Mouse (Mus musculus): ENCODE data around the gene Ifna1.
"Not testable (repeated sequence)": the region's sequence is repeated elsewhere in the genome, so short reads cannot be mapped to it uniquely, and the experiment has no call there.

Ifna1 gene

GRCm38 (mm10) chr4:88849698-88850097, at the start of gene Ifna1:
TSS of gene Ifna1 (plus strand) at chr4:88850087.
- DNase-seq (ENCODE audit: low read depth, low spot score) = no peak

GRCm38 (mm10) chr4:88802954-88803353, 46.9 kb upstream of the Ifna1 start, which contains the start of gene Gm13287:
TSS of gene Gm13287 (plus strand) at chr4:88803254.
- not testable (repeated sequence) for DNase-seq (ENCODE audit: low read depth, low spot score)

DNA sequence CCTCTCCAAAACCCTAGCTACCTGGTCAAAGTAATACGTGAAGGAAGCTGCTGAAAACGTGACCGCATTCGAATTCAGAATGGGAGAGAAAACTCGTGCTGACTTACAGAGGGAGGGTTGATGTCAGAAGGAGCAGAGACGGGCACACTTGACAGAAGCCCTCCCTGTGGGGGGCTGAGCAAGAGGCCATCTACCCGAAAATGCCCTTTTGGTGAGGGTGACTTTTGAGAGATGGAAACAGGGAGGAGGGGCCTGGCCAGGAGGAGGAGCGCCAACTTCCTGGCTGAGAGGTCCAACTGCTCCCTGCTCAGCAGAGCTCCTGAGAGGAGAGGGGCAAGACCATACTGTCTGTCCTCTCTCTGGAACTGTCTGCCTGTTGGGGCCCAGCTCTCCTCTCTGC, 44.7 kb upstream of the Ifna1 start, which contains the start of gene Gm13288:
Gm13288 (plus strand) TSS at position 301 of the 400 bp plus-strand sequence.
- not testable (repeated sequence) for DNase-seq (ENCODE audit: low read depth, low spot score)

DNA sequence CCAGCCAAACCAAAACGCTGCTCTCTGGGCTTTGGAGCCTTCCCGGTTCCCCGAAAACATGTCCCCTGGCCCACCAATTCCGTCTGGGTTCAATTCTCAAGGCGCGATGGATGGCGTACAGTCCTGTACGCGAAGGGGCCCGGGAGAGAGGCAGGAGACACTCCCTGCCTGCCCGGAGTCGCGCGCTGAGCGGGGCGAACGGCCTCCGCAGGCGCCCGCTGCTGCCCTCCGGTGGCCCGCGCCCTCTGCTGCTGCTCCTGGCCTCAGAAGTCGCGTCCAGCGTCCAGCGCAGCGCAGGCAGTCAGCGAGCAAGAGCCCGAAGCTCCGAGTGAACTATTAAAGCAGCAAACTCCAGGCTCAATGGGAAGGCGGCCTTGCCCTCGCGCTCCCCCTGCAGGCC, 44.1 kb upstream of the Ifna1 start:
- not testable (repeated sequence) for DNase-seq (ENCODE audit: low read depth, low spot score)

DNA sequence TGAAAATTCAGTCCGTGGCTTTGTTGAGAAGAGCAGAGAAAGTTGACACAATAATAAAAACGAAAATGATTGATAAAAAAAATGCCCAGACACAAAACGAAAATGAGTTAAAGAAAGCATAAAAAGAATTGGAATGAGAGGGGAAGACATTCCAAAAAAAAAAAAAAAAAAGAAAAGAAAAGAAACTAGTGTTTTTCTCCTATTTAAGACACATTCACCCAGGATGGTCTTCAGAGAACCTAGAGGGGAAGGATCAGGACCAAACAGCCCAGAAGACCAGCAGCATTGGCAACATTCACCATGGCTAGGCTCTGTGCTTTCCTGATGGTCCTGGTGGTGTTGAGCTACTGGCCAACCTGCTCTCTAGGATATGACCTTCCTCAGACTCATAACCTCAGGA, 34.0 kb upstream of the Ifna1 start, which contains the start of gene Ifna7:
Ifna7 (plus strand) TSS at position 301 of the 400 bp plus-strand sequence.
- DNase-seq (ENCODE audit: low read depth, low spot score) = no peak

DNA sequence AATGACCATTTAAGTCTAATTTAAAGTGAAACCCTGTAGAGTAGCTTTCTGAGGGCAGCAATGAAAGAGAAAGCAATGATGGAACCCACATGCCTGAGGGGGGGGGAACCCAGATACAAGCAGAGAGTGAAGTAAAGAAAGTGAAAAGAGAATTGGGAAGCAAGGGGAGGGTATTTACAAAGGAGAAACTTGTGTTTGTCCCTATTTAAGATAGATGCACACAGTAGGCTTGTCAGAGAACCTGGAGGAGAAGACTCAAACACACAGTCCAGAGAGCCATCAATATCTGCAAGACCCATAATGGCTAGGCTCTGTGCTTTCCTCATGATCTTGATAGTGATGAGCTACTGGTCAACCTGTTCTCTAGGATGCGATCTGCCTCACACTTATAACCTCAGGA, 30.2 kb upstream of the Ifna1 start, which contains the start of gene Ifna11:
Ifna11 (plus strand) TSS at position 301 of the 400 bp plus-strand sequence.
- no peak for DNase-seq (ENCODE audit: low read depth, low spot score)

DNA sequence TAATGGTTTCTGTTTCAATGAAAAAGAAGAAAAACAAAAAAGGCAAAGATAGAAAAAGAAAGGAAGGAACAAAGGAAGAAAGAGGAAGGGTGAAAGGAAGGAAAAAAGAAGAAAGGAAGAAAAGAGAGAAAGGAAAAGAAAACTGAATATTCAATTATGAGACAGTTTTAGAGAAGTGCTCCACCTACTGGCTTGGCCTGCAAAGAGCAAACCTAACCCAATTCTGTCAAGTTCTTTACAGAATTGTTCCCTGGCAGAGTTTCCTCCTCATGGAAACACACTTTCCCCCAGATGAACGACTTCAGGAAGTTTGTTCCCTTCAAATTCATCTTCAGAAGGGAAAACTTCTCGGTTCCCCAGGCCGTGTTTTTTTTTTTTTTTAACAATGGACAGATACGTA, 26.9 kb upstream of the Ifna1 start:
- no peak for DNase-seq (ENCODE audit: low read depth, low spot score)

GRCm38 (mm10) chr4:88827116-88827515, 22.8 kb upstream of the Ifna1 start, which contains the start of gene Ifna6:
TSS of gene Ifna6 (plus strand) at chr4:88827416.
- DNase-seq (ENCODE audit: low read depth, low spot score) = not testable (repeated sequence)

GRCm38 (mm10) chr4:88830523-88830922, 19.4 kb upstream of the Ifna1 start:
- DNase-seq (ENCODE audit: low read depth, low spot score) = no peak

DNA sequence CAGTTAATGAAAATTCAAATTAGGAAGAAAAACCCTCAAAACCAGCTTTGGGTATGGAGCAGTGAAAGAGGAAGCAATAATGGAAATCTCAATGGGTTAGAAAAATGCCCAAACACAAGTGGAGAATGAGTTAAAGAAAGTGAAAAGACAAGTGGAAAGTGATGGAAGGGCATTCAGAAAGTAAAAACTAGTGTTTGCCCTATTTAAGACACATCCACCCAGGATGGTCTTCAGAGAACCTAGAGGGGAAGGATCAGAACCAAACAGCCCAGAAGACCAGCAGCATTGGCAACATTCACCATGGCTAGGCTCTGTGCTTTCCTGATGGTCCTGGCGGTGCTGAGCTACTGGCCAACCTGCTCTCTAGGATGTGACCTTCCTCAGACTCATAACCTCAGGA, 14.7 kb upstream of the Ifna1 start, which contains the start of gene Ifna5:
Ifna5 (plus strand) TSS at position 301 of the 400 bp plus-strand sequence.
- not testable (repeated sequence) for DNase-seq (ENCODE audit: low read depth, low spot score)

GRCm38 (mm10) chr4:88838828-88839227, 11.1 kb upstream of the Ifna1 start:
- no peak for DNase-seq (ENCODE audit: low read depth, low spot score)

GRCm38 (mm10) chr4:88840058-88840457, 9.8 kb upstream of the Ifna1 start:
- DNase-seq (ENCODE audit: low read depth, low spot score) = no peak

- no peak for DNase-seq (ENCODE audit: low read depth, low spot score)
Measured at GRCm38 (mm10) chr4:88841438-88841911, 8.4 kb upstream of the Ifna1 start, which contains the start of gene Ifna4. TSS of gene Ifna4 (plus strand) at chr4:88841861.

- no peak for DNase-seq (ENCODE audit: low read depth, low spot score)
Measured at GRCm38 (mm10) chr4:88845334-88845733, 4.6 kb upstream of the Ifna1 start.

DNA sequence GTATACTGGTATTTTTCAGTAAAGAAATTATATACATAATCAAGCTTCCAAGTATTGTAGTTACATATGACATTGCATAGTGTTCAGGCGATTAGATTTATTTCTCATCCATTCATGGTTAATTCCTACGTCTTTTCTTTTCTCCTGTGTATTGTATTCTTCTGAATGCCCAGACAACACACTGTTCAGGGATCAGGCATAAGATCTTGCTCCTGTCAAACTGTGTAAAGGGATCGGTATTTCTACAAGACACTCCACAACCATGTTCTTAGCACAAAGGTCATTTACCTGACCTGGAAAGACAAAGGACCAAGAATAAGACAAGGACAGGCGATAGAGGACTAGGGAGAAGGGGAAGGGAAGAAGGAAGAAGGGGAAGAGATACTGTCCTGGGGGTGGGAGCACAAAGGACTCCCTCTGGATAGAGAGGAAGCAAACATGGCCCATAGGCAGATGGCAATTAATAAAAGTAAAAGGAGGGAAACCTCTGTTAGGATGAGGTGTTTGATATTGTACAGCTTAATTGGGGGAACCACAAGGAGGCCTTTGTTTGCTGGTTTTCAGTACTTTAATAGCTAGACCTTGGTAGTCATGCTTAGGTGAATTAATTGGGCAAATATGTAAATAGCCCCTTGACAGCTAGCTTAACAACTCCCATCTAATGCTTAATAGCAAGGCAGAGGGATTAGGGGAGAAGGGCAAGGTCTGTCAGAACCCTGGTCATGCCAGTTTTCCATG, 1.3 kb downstream of the Ifna1 start:
- no peak for DNase-seq (ENCODE audit: low read depth, low spot score)

- DNase-seq (ENCODE audit: low read depth, low spot score) = no peak
Measured at GRCm38 (mm10) chr4:88859214-88859613, 9.3 kb downstream of the Ifna1 start.

DNA sequence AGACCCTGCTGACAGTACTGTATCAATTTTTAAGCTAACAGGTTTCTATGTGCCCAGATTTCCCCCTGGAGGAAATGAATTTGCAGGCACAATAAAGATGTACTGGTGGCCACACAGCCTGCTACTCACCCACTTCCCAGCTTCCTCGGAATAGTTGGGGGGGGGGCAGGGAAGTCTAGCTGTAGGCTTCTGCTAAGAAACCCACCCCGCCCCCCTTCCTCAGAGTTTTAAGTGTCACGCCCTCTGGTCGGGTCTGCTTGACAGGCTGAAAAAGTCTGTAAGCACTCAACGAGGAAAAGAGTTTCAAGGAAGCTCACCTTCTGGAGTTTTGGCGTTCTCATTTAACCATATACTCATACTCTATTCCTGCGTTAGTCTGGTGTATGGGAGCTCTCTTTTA, 13.4 kb downstream of the Ifna1 start:
- no peak for DNase-seq (ENCODE audit: low read depth, low spot score)

DNA sequence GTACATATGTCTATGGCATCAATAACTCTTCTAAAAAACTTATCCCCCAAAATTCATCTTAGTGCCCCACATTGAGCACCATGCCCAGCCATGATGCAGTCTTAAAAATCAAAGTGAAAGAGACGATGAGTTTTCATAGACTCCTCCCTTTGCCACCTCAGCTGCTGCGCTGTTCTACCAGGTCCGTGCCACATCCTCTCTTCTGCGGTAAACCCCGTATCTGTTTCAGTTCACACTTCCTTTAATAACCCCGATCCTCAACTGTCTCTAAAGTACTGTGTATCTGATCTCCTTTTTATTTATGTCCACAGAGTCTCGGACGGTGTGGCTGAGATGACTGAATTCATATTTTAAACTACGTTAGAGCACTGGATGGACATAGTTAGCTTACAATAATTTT, 14.7 kb downstream of the Ifna1 start:
- DNase-seq (ENCODE audit: low read depth, low spot score) = peak; percentile 19

- DNase-seq (ENCODE audit: low read depth, low spot score) = no peak
Measured at GRCm38 (mm10) chr4:88865011-88865569, 15.2 kb downstream of the Ifna1 start.

GRCm38 (mm10) chr4:88867366-88867925, 17.6 kb downstream of the Ifna1 start:
- peak; percentile 34 for DNase-seq (ENCODE audit: low read depth, low spot score)

DNA sequence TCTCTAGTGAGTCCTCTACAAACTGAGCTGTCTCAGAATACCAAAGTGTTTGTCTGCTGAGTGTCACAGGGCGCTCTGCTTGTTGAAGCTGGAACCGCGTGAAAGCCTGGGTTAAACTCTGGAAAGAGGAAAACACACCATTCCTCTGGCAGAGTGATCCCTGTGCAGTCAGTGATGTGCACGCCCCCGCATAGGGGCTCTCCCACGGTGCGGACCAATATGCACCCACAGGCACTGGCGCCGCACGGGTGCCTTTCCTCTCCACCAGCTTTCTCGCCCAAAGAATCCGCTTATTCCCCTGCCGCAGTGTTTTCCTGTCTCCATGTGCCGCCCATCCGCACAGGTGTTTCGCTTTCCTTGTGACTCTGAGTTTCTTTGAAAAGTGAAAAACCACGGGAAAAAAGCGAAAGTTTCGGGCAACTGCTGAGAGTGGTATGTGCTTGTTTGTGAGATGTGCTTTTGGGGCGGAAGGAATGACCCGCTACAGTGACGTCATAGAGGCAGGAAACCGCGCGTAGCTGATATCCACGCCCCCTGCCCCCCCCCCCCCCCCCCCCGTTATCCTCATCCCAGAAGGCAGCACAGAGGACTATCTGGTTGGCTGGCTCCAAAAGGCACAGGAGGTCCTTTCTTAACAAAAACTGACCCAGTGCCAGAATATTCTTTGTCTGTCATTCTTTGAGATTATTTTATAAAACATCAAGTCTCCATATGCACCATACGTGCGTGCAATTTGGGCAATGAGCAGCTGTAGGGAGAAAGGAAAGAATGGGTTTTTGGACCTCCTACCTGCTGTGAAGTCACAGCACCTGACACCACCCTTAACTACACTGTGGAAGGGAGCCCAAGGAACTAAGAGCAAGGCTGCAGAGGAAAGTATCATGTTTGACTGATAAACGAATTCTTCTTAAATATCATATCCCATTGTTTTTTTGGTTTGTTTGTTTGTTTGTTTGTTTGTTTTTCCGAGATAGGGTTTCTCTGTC, 18.3 kb downstream of the Ifna1 start:
- DNase-seq (ENCODE audit: low read depth, low spot score) = no peak
